Mouse (Mus musculus) stomach, postnatal 0 days (tissue): ENCODE data around the gene Smim15.

Source experiments
- CTCF ChIP-seq: IDR thresholded peaks from 2 replicates; pipeline ENCODE4 v1.5.1; 2016; ENCODE audit warnings: antibody characterized with exemption, low read depth, mild to moderate bottlenecking, moderate library complexity
- EP300 ChIP-seq: optimal IDR thresholded peaks from 2 replicates; pipeline ENCODE3; 2016; ENCODE audit warnings: antibody characterized with exemption

DNA sequence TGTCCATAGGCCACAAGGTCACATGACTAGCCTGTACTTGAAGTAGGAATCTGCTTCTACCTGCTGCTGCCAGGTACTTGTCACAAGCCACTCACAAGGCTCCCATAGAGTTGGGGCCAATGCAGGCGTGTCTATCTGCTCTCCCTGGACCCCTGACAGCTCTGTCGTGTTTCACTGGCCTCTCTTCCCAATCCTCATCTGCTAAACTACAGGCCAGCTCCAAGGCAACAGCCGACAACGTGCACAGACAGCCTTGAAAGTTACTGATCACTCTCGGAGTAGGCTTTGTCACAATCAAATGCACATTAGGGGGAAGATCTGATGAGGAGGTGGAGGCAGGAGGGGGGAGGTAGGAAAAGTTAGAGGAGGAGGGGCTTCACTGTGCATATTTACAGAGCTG lies 18.7 kb downstream of the Smim15 start:
- no peak for TF ChIP-seq EP300
- no peak for TF ChIP-seq CTCF
